Mouse (Mus musculus): ENCODE measurements around the gene Map2k5. TPM values are rescaled to one million over a fixed set of nuclear protein-coding genes. Genes with fewer than 3 reads are reported as not detected.

The Map2k5 gene
- 9.7 TPM for polyA plus RNA-seq (2014; fragmentation: Illumina TruSeq; extraction: RNeasy Lipid Tissue Mini Kit (QIAGEN cat#74804); ENCODE audit: insufficient read depth, low read depth, low replicate concordance)

GRCm38 (mm10) chr9:63377270-63378142 lies at the start of gene Map2k5:
TSS of gene Map2k5 (minus strand) at chr9:63377902.

DNA sequence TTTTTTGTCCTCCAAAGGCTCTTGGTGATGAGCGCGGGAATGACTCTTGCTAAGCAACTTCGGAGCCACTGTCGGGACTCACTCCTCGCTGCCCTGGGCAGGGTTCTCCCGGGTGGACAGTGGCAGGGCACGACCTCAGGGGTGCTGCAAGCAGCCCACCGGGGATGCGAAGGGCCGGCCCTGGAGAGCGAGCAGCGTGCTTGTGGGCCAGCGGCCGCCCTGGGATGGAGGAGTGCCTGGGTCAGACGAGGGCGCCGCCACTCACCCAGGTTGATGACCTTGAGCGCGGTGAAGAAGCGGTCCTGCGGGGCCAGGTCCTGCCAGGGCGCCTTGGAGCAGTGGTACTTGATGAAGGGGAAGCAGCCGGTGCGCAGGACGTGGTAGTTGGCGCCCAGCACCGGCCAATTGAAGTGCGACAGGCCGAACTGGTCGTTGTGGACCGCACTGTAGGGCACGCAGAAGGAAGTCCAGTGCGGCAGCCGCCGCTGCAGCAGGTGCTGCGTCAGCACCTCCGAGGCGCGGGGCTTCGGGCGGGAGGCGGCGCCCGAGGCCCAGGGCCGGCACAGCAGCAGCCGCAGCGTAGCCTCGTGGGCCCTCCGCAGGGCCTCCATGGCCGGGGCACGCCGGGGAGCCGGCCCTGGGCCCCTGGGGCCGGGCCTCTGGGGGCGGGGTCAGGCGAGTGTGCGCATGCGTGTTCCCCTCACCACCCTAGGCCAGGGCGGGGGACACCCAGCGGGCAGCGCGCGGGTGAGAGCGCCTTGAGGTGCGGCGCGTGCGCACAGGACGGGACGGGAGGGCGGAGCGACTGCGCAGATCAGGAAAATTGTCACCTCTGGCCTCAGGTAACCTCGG lies 21.1 kb upstream of the Map2k5 start, which contains the start of gene 2300009A05Rik:
Gene 2300009A05Rik (minus strand): TSS at position 636 of the 852 bp plus-strand sequence.

DNA sequence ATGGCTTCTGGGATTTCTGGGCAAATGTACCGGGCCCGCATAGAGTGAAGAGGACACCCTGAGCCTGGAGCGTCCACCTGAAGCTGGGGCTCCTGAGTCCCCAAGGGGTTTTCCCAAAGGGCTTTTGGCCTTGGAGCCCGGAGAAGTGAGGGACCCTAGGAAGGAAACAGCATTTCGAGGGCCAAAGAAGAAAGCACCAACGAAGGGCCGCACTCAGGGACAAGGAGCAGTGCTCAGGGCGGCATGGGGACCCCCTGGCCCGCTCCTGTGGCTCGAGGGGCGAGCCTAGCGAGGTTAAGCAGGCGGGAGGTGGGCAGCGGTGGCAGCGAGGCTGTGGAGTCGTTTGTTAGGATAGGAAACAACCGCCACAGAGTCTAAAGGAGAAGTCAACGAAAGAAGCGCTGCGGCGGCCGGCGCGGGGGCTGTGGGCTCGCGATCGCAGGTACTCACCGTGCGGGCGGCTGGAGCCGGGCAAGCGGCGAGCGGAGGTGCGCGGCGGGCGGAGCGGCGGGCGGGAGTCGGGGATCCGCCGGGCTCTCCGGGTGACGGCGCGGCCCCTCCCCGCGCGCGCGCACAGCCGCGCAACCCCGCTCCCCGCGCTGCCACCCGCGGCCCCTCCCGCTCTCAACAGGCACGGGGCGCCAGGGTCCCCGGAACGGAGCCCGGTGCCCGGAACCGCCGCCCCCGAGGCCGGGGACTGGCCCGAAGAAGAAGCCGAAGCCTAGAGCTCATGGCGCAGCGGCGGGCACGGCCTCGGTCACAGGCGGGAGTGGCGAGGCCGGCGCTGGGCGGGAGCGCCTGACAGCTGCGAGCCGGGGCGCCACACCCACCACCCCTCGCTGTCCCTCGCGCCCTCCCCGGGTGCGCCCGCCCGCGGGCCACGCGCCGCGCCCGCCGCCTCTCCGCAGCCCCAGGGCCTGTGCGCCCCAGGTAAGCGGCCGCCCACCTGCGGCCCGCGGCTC lies 229.0 kb downstream of the Map2k5 start, which contains the start of gene Skor1:
Gene Skor1 (minus strand): TSS at position 552 of the 962 bp plus-strand sequence.

Other genes with a start within 250 kb of the Map2k5 start
- not detected for gene Skor1, start 228.9 kb downstream of the Map2k5 start, polyA plus RNA-seq (2014; fragmentation: Illumina TruSeq; extraction: RNeasy Lipid Tissue Mini Kit (QIAGEN cat#74804); ENCODE audit: insufficient read depth, low read depth, low replicate concordance)
- gene 2300009A05Rik, start 21.3 kb upstream of the Map2k5 start, polyA plus RNA-seq (2014; fragmentation: Illumina TruSeq; extraction: RNeasy Lipid Tissue Mini Kit (QIAGEN cat#74804); ENCODE audit: insufficient read depth, low read depth, low replicate concordance), result 17.0 TPM
- gene Iqch, start 224.6 kb upstream of the Map2k5 start, polyA plus RNA-seq (2014; fragmentation: Illumina TruSeq; extraction: RNeasy Lipid Tissue Mini Kit (QIAGEN cat#74804); ENCODE audit: insufficient read depth, low read depth, low replicate concordance), result 0.19 TPM
- gene Aagab, start 224.8 kb upstream of the Map2k5 start, polyA plus RNA-seq (2014; fragmentation: Illumina TruSeq; extraction: RNeasy Lipid Tissue Mini Kit (QIAGEN cat#74804); ENCODE audit: insufficient read depth, low read depth, low replicate concordance), result 12.9 TPM